Mouse (Mus musculus) liver, postnatal 0 days (tissue): ENCODE data around the gene Tdp2. TPM values are rescaled to one million over a fixed set of nuclear protein-coding genes. Genes with fewer than 3 reads are reported as not detected.

Source experiments
- ATAC-seq: fragments of 200-750 bp; cut with Nextera tagmentation; 2 replicates; pipeline ENCODE4 v1.8.0; 2017; ENCODE audit warnings: mild to moderate bottlenecking, moderate library complexity
- DNase-seq: peaks from one replicate; pipeline ENCODE4 v3.0.0-alpha.2; 2016
- H3K27ac ChIP-seq: fragments of 300-500 bp; sonication (generic); 2 replicates; pipeline ENCODE4 v1.5.1; 2014; ENCODE audit warnings: antibody characterized with exemption, moderate library complexity, mild to moderate bottlenecking, low read depth
- H3K27me3 ChIP-seq: fragments of 300-500 bp; sonication (generic); 2 replicates; pipeline ENCODE4 v1.6.1; 2014; ENCODE audit warnings: low read length, control low read depth, mixed read lengths; ENCODE audit not compliant: insufficient read depth
- H3K36me3 ChIP-seq: fragments of 300-500 bp; sonication (generic); replicated peaks from 2 replicates; pipeline ENCODE4 v1.6.1; 2014; ENCODE audit warnings: mild to moderate bottlenecking, control low read depth, low read length, moderate library complexity, mixed read lengths; ENCODE audit not compliant: insufficient read depth
- H3K4me1 ChIP-seq: fragments of 300-500 bp; sonication (generic); 2 replicates; pipeline ENCODE4 v1.6.1; 2014; ENCODE audit warnings: antibody characterized with exemption, mild to moderate bottlenecking, control low read depth; ENCODE audit not compliant: insufficient read depth
- H3K4me2 ChIP-seq: fragments of 300-500 bp; sonication (generic); 2 replicates; pipeline ENCODE4 v1.6.1; 2014; ENCODE audit warnings: low read depth, mild to moderate bottlenecking, low read length, moderate library complexity, mixed read lengths
- H3K4me3 ChIP-seq: fragments of 300-500 bp; sonication (generic); 2 replicates; pipeline ENCODE4 v1.5.1; 2014; ENCODE audit warnings: low read depth, low read length
- H3K9ac ChIP-seq: fragments of 300-500 bp; sonication (generic); replicated peaks from 2 replicates; pipeline ENCODE4 v1.6.1; 2014; ENCODE audit warnings: mild to moderate bottlenecking, moderate library complexity
- H3K9me3 ChIP-seq: fragments of 300-500 bp; sonication (generic); 2 replicates; pipeline ENCODE4 v1.6.1; 2016; ENCODE audit warnings: mild to moderate bottlenecking, control low read depth, low read length, mixed read lengths
- CTCF ChIP-seq: sonication (generic); IDR thresholded peaks from 2 replicates; pipeline ENCODE4 v1.5.1; 2016; ENCODE audit warnings: antibody characterized with exemption, low read depth
- EP300 ChIP-seq: IDR thresholded peaks from 2 replicates; pipeline ENCODE4 v1.6.1; 2016; ENCODE audit warnings: antibody characterized with exemption, low read depth, mild to moderate bottlenecking
- WGBS: fragments of 180-500 bp; shearing (Covaris S2); extraction: QIAGEN DNeasy Blood & Tissue Kit; methylation state at CpG from one replicate; pipeline ENCODE4 v1.1.7; 2014; ENCODE audit not compliant: insufficient replicate concordance; 5-methylcytosine and 5-hydroxymethylcytosine counted together
- polyA plus RNA-seq: library from polyadenylated mRNA; unstranded; fragments of >200 nt; fragmentation: Nextera tagmentation; extraction: Ambion mirVana; gene quantifications from 2 replicates; pipeline ENCODE4 v1.2.1, GENCODE M21; 2015

Gene Tdp2
- polyA plus RNA-seq, 1 experiment from 2014 or later = 18.3 TPM

DNA sequence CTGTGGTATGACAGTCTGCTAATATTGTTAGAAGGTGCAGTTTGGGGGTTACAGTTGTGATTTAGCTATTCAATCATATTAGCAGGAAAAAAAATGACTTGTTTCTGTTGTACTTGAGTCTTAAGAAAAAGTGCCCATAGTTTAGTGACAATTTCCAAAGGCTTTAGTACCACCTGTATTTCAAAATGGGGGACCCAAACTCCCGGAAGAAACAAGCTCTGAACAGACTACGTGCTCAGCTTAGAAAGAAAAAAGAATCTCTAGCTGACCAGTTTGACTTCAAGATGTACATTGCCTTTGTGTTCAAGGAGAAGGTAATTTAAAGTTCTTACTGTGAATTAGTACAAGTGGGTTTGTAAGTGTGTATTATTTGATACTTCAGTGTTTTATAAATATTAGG is 28.3 kb upstream of the Tdp2 start:
- 10% methylated on average over 2 of the region's 2 CpGs for WGBS
- H3K4me3 ChIP-seq = peak overlapping the region; percentile 88
- H3K27me3 ChIP-seq = no peaks in the 10 kb centered on the region
- H3K4me1 ChIP-seq = peaks cover 18% of the 10 kb centered on the region
- no peak for TF ChIP-seq CTCF
- no peak for TF ChIP-seq EP300
- ATAC-seq (no peak), DNase-seq (no peak)
- peak overlapping the region; percentile 87 for H3K4me2 ChIP-seq
- H3K27ac ChIP-seq = 0 out of 2 replicates have a peak overlapping the region, but pooled peaks have one; percentile 19
- peaks cover 32% of the 10 kb centered on the region for H3K36me3 ChIP-seq
- no peaks in the 10 kb centered on the region for H3K9me3 ChIP-seq
- H3K9ac ChIP-seq = peak overlapping the region; percentile 97

DNA sequence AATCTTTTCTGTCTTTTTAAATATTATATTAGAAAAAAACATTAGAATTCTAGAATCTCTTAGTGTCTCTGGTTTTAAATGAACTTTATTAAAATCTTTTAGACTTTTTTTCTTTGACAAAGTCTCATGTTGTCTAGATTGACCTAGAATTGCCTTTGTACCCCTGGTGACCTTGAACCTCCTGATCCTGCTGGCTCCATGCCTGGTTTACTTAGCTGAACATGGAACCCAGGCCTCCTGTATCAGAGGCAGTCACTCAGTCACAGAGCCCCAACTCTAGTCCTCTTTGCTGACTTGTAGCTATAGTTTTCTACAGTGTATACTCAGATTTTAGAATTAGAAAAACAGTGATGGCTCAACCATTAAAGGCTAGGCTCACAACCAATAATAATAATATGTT is 25.4 kb upstream of the Tdp2 start:
- H3K4me2 ChIP-seq = no peak overlapping the region
- H3K4me3 ChIP-seq = no peak overlapping the region
- no peaks in the 10 kb centered on the region for H3K9me3 ChIP-seq
- DNase-seq (peak; percentile 59), ATAC-seq (no peak)
- TF ChIP-seq CTCF (no peak), EP300 (no peak)
- no peaks in the 10 kb centered on the region for H3K27me3 ChIP-seq
- peaks cover 12% of the 10 kb centered on the region for H3K4me1 ChIP-seq
- peak overlapping the region; percentile 37; the same call in 1 of the 2 replicates for H3K27ac ChIP-seq
- no peak overlapping the region for H3K9ac ChIP-seq
- peaks cover 59% of the 10 kb centered on the region for H3K36me3 ChIP-seq

DNA sequence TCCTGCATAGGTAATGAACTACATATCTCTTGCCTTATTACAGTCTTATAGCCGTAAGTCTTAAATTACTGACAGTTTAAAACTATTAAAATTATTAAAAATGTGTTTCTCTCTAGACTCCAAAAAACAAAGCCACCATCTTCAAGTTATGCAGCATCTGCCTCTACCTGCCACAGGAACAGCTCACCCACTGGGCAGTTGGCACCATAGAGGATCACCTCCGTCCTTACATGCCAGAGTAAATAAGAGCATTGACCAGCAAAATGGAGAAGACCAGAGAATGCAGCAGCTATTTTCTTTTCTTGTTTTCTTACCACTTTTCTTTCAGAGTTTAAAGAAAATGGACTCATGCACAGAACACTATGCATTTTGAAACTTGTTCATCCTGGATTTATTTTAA is 19.0 kb upstream of the Tdp2 start:
- Histone ChIP-seq H3K9me3 (no peaks in the 10 kb centered on the region), H3K27me3 (no peaks in the 10 kb centered on the region), H3K27ac (no peak overlapping the region), H3K4me2 (no peak overlapping the region), H3K4me1 (no peaks in the 10 kb centered on the region), H3K9ac (no peak overlapping the region), H3K36me3 (peaks cover 75% of the 10 kb centered on the region), H3K4me3 (no peak overlapping the region)
- DNase-seq (no peak), ATAC-seq (no peak)
- TF ChIP-seq EP300 = no peak
- TF ChIP-seq CTCF = no peak
- WGBS = 89% methylated on average over 2 of the region's 2 CpGs

DNA sequence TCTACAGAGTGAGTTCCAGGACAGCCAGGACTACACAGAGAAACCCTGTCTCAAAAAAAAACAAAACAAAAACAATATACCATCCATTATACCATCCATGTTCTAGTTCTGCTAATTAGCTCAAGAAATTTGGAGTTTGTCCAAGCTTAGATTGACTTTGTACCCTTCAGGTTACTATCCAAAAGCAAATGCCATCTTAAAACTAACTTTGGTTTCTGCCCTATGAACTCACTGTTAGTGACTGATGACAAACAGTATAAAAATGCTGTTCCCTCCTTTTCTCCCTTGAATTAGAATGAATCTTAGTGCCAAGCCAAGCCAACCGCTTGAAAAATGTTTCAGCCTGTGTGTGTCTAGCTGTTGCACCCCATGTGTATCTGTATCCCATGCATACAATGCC is 16.9 kb upstream of the Tdp2 start:
- Histone ChIP-seq H3K9me3 (no peaks in the 10 kb centered on the region), H3K9ac (no peak overlapping the region), H3K27me3 (no peaks in the 10 kb centered on the region), H3K36me3 (peaks cover 62% of the 10 kb centered on the region), H3K4me3 (no peak overlapping the region), H3K4me1 (no peaks in the 10 kb centered on the region), H3K27ac (no peak overlapping the region), H3K4me2 (no peak overlapping the region)
- no peak for DNase-seq
- no peak for ATAC-seq
- 97% methylated on average over 1 of the region's 1 CpGs for WGBS
- TF ChIP-seq CTCF (no peak), EP300 (no peak)

DNA sequence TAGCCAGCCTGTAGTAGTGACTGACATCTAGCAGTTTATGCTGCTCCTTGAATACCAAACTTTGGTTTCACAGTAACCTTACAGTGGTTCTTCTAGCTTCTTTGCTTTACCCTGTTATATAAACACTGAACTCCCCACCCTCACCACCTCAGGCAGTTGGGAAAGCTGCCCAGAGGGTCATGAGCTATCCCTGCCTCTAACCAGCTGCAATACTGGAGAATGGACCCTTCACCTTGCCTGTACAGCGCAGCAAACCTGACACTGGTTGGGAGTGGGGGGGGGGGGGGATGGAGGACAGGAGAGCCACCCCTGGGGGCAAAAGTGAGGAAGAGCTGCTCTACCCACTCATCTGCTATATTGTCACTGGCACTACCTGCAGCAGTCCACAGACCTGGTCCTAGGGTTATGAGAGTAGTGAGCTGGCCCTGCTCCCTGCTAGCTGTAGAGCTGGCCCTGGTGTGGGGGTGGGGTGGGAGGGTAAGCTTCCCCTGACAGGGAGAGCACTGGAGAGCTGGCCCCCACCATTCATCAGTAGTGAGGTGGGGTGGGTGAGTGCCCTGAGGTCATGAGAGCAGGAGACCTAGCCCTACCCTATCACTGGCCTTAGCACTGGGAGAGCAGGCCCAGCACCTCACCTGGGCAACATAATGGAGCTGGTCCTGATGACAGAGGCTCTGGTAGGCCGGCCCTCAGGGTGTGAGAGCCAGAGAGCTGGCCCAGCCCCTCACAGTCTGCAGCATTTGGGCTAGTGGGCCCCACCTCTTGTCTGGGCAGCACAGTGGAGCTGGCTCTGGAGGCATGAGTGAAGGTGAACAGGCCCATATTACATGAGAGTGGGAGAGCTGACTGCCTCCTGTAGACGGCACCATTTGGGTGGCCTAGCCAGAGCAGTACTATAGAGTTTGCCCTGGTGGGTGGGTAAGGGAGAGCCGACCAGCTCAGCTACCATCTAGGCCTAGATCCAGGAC is 15.1 kb upstream of the Tdp2 start:
- Histone ChIP-seq H3K4me2 (no peak overlapping the region), H3K27me3 (no peaks in the 10 kb centered on the region), H3K36me3 (peaks cover 49% of the 10 kb centered on the region), H3K4me3 (no peak overlapping the region), H3K4me1 (no peaks in the 10 kb centered on the region), H3K27ac (no peak overlapping the region), H3K9me3 (no peaks in the 10 kb centered on the region), H3K9ac (no peak overlapping the region)
- no peak for TF ChIP-seq CTCF
- TF ChIP-seq EP300 = no peak
- WGBS = 71% methylated on average over 4 of the region's 4 CpGs
- ATAC-seq (peak; percentile 65), DNase-seq (peak; percentile 30)

DNA sequence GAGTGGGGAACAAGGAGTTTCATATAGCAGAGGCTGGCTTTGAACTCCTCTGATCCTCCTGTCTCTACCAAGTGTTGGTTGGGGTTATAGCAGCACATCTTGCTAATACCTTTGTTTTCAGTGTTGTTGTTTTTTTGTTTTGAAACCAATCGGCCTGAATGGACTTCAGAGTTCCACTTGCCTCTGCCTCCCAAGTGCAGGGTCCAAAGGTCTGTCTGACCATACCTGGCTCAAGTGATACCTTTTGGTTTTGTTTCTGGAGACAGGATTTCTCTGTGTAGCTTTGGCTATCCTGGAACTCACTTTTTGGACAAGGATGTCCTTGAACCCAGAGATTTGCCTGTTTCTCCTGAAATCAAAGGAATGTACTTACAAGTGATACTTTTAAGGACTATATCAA is 11.5 kb upstream of the Tdp2 start:
- Histone ChIP-seq H3K9me3 (no peaks in the 10 kb centered on the region), H3K4me1 (no peaks in the 10 kb centered on the region), H3K27ac (no peak overlapping the region), H3K4me3 (no peak overlapping the region), H3K4me2 (no peak overlapping the region), H3K36me3 (peaks cover 21% of the 10 kb centered on the region), H3K27me3 (no peaks in the 10 kb centered on the region), H3K9ac (no peak overlapping the region)
- ATAC-seq (no peak), DNase-seq (no peak)
- WGBS = 56% methylated on average over 1 of the region's 1 CpGs
- TF ChIP-seq EP300 = no peak
- no peak for TF ChIP-seq CTCF
